Mouse (Mus musculus): ENCODE results near the gene Bcl2l1. TPM values are rescaled to one million over a fixed set of nuclear protein-coding genes. Genes with fewer than 3 reads are reported as not detected.

The Bcl2l1 gene
- 145 and 155 TPM in 2 replicates for polyA plus RNA-seq (2015; fragmentation: Nextera tagmentation; extraction: Ambion mirVana)

DNA sequence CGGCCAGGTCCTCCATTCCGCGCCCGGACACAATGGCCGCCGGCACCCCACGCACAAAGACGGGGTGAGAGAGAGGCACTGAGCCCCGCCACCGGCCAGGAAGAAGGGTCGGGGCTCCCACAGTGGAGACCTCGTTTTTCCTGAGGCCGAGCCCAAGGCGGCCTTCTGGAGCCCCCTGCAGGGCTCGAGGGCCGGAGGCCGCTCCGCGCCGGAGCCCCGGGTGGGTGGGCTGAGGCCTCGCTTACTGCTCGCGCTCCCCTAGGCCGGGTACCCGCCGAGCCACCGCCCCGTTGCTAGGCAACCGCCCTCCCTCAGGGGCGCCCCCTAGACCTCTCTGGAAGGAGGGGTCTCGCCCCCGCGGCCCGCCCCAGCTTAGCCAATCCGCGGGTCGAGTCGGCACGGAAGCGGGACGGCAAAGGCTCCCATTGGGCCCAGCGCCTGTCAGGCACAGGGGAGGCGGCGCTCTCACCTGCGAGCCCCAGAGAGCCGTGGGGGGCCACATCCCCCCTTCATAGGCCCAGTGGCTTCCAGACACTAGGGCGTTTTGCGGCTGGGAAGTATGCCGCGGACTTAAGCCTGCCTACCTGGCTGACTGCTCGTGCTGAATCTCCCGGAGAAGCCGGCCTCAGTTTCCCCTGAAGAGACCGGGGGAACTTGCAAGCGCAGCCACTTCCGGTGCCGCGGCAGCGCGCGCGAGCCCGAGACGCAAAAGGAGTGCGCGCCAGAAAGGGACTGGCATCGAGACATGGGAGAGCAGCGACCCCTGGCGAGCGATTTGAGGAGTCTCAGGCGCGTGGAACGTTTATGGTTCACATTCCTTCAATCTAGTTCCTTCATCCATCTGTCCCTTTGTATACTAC, at the start of gene Bcl2l1:
Gene Bcl2l1 (minus strand): TSS at position 710 of the 860 bp plus-strand sequence.
- Histone ChIP-seq H3K4me2 (peak within 1 kb of the TSS; percentile 80), H3K9ac (peak within 1 kb of the TSS; percentile 81), H3K4me1 (replicated peaks) (peaks cover 35% of the 10 kb centered on the region), H3K4me3 (peak within 1 kb of the TSS; percentile 71), H3K9me3 (no peaks in the 10 kb centered on the region), H3K36me3 (no peaks in the 10 kb centered on the region), H3K27ac (replicated peaks) (peak within 1 kb of the TSS; percentile 97), H3K27me3 (no peaks in the 10 kb centered on the region)
- WGBS, result under 1% methylated on average over 74 of the region's 74 CpGs
- peak; percentile 98 for ATAC-seq (ENCODE audit: low FRiP score, low read depth)

- no peak overlapping the region for H3K4me3 ChIP-seq
- no peaks in the 10 kb centered on the region for H3K27me3 ChIP-seq
- H3K27ac ChIP-seq (replicated peaks), result no peak overlapping the region
- ATAC-seq (ENCODE audit: low FRiP score, low read depth), result no peak
- H3K4me2 ChIP-seq, result no peak overlapping the region
- H3K9me3 ChIP-seq, result no peaks in the 10 kb centered on the region
- WGBS, result 93% methylated on average over 13 of the region's 13 CpGs
- no peaks in the 10 kb centered on the region for H3K4me1 ChIP-seq (replicated peaks)
- no peak overlapping the region for H3K9ac ChIP-seq
- H3K36me3 ChIP-seq, result no peaks in the 10 kb centered on the region; the same call in 1 of the 2 replicates
Measured at GRCm38 (mm10) chr2:152880898-152881297, 49.4 kb upstream of the Bcl2l1 start.

DNA sequence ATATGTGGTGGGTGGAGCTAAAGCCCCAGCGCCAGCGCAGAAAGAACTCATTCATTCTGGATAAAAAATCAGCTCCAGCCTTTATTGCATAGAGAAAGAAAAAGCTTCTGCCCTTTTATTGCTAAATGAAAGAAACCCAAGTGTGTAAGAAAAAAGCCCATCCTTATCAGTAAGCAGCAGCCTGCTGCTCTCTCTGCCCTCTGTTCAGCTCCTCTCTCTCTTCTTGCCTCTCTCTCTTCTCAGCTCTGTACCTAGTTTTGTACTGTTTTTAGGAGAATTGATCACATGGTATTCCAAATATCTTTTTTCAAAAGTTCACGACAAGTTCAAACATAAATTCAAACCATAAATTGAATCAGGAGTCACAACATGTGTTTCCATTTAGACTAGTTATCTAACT, 46.7 kb upstream of the Bcl2l1 start:
- Histone ChIP-seq H3K9me3 (no peaks in the 10 kb centered on the region), H3K4me1 (replicated peaks) (no peaks in the 10 kb centered on the region), H3K4me3 (no peak overlapping the region), H3K4me2 (no peak overlapping the region), H3K27me3 (no peaks in the 10 kb centered on the region), H3K36me3 (no peaks in the 10 kb centered on the region; the same call in 1 of the 2 replicates), H3K27ac (replicated peaks) (no peak overlapping the region), H3K9ac (no peak overlapping the region)
- ATAC-seq (ENCODE audit: low FRiP score, low read depth), result no peak
- WGBS, result 91% methylated on average over 3 of the region's 3 CpGs

- H3K27ac ChIP-seq (replicated peaks), result no peak overlapping the region
- WGBS, result 97% methylated on average over 6 of the region's 6 CpGs
- no peaks in the 10 kb centered on the region for H3K4me1 ChIP-seq (replicated peaks)
- no peaks in the 10 kb centered on the region for H3K9me3 ChIP-seq
- H3K27me3 ChIP-seq, result no peaks in the 10 kb centered on the region
- no peaks in the 10 kb centered on the region for H3K36me3 ChIP-seq
- no peak overlapping the region for H3K4me2 ChIP-seq
- no peak overlapping the region for H3K9ac ChIP-seq
- no peak for ATAC-seq (ENCODE audit: low FRiP score, low read depth)
- no peak overlapping the region for H3K4me3 ChIP-seq
Measured at GRCm38 (mm10) chr2:152863346-152863745, 31.8 kb upstream of the Bcl2l1 start.

GRCm38 (mm10) chr2:152862638-152863037, 31.1 kb upstream of the Bcl2l1 start:
- Histone ChIP-seq H3K4me2 (no peak overlapping the region), H3K36me3 (no peaks in the 10 kb centered on the region), H3K4me3 (no peak overlapping the region), H3K9ac (no peak overlapping the region), H3K27me3 (no peaks in the 10 kb centered on the region), H3K27ac (replicated peaks) (no peak overlapping the region), H3K4me1 (replicated peaks) (no peaks in the 10 kb centered on the region), H3K9me3 (no peaks in the 10 kb centered on the region)
- ATAC-seq (ENCODE audit: low FRiP score, low read depth), result no peak
- 73% methylated on average over 3 of the region's 3 CpGs for WGBS

- H3K9ac ChIP-seq, result no peak overlapping the region
- no peaks in the 10 kb centered on the region for H3K4me1 ChIP-seq (replicated peaks)
- H3K4me3 ChIP-seq, result no peak overlapping the region
- no peak overlapping the region for H3K27ac ChIP-seq (replicated peaks)
- WGBS, result 84% methylated on average over 1 of the region's 1 CpGs
- no peak for ATAC-seq (ENCODE audit: low FRiP score, low read depth)
- H3K4me2 ChIP-seq, result no peak overlapping the region
- no peaks in the 10 kb centered on the region for H3K36me3 ChIP-seq
- H3K27me3 ChIP-seq, result no peaks in the 10 kb centered on the region
- H3K9me3 ChIP-seq, result no peaks in the 10 kb centered on the region
Measured at GRCm38 (mm10) chr2:152861891-152862290, 30.4 kb upstream of the Bcl2l1 start.

- H3K4me1 ChIP-seq (replicated peaks), result no peaks in the 10 kb centered on the region
- no peaks in the 10 kb centered on the region for H3K9me3 ChIP-seq
- ATAC-seq (ENCODE audit: low FRiP score, low read depth), result no peak
- H3K27ac ChIP-seq (replicated peaks), result no peak overlapping the region
- no peak overlapping the region for H3K9ac ChIP-seq
- H3K36me3 ChIP-seq, result no peaks in the 10 kb centered on the region
- H3K27me3 ChIP-seq, result no peaks in the 10 kb centered on the region
- 92% methylated on average over 3 of the region's 3 CpGs for WGBS
- no peak overlapping the region for H3K4me2 ChIP-seq
- no peak overlapping the region for H3K4me3 ChIP-seq
Measured at GRCm38 (mm10) chr2:152859501-152859900, 28.0 kb upstream of the Bcl2l1 start.

GRCm38 (mm10) chr2:152848466-152848865, 16.9 kb upstream of the Bcl2l1 start:
- H3K9me3 ChIP-seq, result no peaks in the 10 kb centered on the region
- no peak overlapping the region for H3K27ac ChIP-seq (replicated peaks)
- no peaks in the 10 kb centered on the region for H3K36me3 ChIP-seq
- peak overlapping the region; percentile 54 for H3K4me3 ChIP-seq
- H3K4me1 ChIP-seq (replicated peaks), result peaks cover 12% of the 10 kb centered on the region
- peak overlapping the region; percentile 66 for H3K4me2 ChIP-seq
- no peaks in the 10 kb centered on the region for H3K27me3 ChIP-seq
- 7% methylated on average over 2 of the region's 2 CpGs for WGBS
- no peak for ATAC-seq (ENCODE audit: low FRiP score, low read depth)
- 0 out of 2 replicates have a peak overlapping the region, but pooled peaks have one; percentile 38 for H3K9ac ChIP-seq

GRCm38 (mm10) chr2:152847815-152848302, 16.3 kb upstream of the Bcl2l1 start, which contains the start of gene Tpx2:
Gene Tpx2, plus strand, starts transcription at chr2:152847964.
- Histone ChIP-seq H3K9ac (peak within 1 kb of the TSS; percentile 38; the same call in 1 of the 2 replicates), H3K4me3 (peak within 1 kb of the TSS; percentile 54), H3K9me3 (no peaks in the 10 kb centered on the region), H3K27ac (replicated peaks) (no peak within 1 kb of the TSS), H3K4me1 (replicated peaks) (peaks cover 12% of the 10 kb centered on the region), H3K36me3 (no peaks in the 10 kb centered on the region), H3K27me3 (no peaks in the 10 kb centered on the region), H3K4me2 (peak within 1 kb of the TSS; percentile 66)
- under 1% methylated on average over 34 of the region's 34 CpGs for WGBS
- peak; percentile 98 for ATAC-seq (ENCODE audit: low FRiP score, low read depth)

DNA sequence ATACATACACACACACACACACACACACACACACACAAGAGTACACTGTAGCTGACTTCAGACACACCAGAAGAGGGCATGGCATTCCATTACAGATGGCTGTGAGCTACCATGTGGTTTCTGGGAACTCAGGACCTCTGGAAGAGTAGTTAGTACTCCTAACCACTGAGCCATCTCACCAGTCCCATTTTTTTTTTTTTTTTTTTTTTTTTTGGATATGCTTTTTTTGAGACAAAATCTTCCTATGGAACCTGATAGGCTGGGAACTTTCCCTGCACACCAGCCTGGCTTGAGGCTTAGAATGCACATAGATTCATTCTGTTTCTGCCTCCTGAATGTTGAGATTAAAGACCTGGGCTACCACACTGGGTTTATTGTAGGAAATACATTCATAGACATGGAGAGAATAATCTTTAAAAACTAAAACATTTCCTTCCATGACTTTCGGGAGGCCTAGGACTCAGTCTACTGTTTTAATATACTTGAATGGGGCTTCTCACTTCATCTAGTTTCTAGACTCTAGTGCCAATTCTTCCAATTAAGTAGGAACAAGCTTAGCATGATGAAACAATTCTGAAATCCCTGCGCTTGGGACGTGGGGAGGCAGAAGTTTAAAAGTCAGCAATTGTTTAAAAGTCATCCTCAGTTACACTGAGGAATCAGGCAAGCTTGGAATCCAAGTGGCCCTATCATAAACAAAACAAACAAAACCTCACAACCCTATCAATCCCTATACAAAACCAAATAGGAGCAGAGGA, 15.7 kb upstream of the Bcl2l1 start:
- 18% methylated on average over 3 of the region's 3 CpGs for WGBS
- Histone ChIP-seq H3K9me3 (no peaks in the 10 kb centered on the region), H3K4me2 (peak overlapping the region; percentile 58), H3K27me3 (no peaks in the 10 kb centered on the region), H3K9ac (no peak overlapping the region), H3K4me3 (peak overlapping the region; percentile 54), H3K27ac (replicated peaks) (no peak overlapping the region), H3K36me3 (no peaks in the 10 kb centered on the region), H3K4me1 (replicated peaks) (peaks cover 12% of the 10 kb centered on the region)
- ATAC-seq (ENCODE audit: low FRiP score, low read depth), result no peak

DNA sequence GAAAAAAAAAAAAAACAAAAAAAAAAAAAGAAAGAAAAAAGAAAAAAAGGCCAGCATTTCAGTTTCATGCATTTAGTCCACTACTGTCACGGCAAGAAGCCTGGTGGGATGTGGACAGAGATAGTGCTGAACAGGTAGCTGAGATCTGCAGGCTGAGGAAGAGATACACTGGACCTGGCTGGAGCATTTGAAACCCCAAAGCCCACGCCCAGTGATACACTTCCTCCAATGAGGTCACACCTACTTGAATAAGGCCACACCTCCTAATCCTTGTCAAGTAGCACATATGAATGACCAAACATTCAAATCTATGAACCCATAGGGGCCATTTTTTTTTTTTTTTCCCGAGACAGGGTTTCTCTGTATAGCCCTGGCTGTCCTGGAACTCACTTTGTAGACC, 11.2 kb upstream of the Bcl2l1 start:
- ATAC-seq (ENCODE audit: low FRiP score, low read depth), result no peak
- no peak overlapping the region for H3K4me3 ChIP-seq
- no peaks in the 10 kb centered on the region for H3K27me3 ChIP-seq
- no peaks in the 10 kb centered on the region for H3K9me3 ChIP-seq
- 77% methylated on average over 3 of the region's 3 CpGs for WGBS
- no peak overlapping the region for H3K27ac ChIP-seq (replicated peaks)
- no peak overlapping the region for H3K9ac ChIP-seq
- no peaks in the 10 kb centered on the region for H3K36me3 ChIP-seq
- no peaks in the 10 kb centered on the region; the same call in 1 of the 2 replicates for H3K4me1 ChIP-seq (replicated peaks)
- no peak overlapping the region for H3K4me2 ChIP-seq

GRCm38 (mm10) chr2:152839256-152839655, 7.7 kb upstream of the Bcl2l1 start:
- no peak for ATAC-seq (ENCODE audit: low FRiP score, low read depth)
- 69% methylated on average over 2 of the region's 2 CpGs for WGBS
- no peak overlapping the region for H3K4me2 ChIP-seq
- no peak overlapping the region for H3K9ac ChIP-seq
- H3K4me3 ChIP-seq, result no peak overlapping the region
- H3K27me3 ChIP-seq, result no peaks in the 10 kb centered on the region
- no peaks in the 10 kb centered on the region for H3K9me3 ChIP-seq
- no peaks in the 10 kb centered on the region for H3K36me3 ChIP-seq
- H3K27ac ChIP-seq (replicated peaks), result no peak overlapping the region
- no peaks in the 10 kb centered on the region for H3K4me1 ChIP-seq (replicated peaks)
